Mouse (Mus musculus): ENCODE data around the gene Slc25a22. TPM values are rescaled to one million over a fixed set of nuclear protein-coding genes. Genes with fewer than 3 reads are reported as not detected.

Slc25a22 gene
- polyA plus RNA-seq, 1 experiment from 2014 or later, result 30.8 TPM

Other genes with a start within 250 kb of the Slc25a22 start
- gene Hras, start 243.9 kb downstream of the Slc25a22 start, polyA plus RNA-seq (2016; fragmentation: Nextera tagmentation; extraction: Ambion mirVana), result 89.6 and 92.6 TPM in 2 replicates
- 3.3 and 6.7 TPM in 2 replicates for gene Lrrc56, start 243.7 kb downstream of the Slc25a22 start, polyA plus RNA-seq (2016; fragmentation: Nextera tagmentation; extraction: Ambion mirVana)
- gene Lmntd2, start 223.8 kb downstream of the Slc25a22 start, polyA plus RNA-seq (2016; fragmentation: Nextera tagmentation; extraction: Ambion mirVana), result 1.4 and 2.1 TPM in 2 replicates
- 22.6 and 41.4 TPM in 2 replicates for gene Rassf7, start 222.0 kb downstream of the Slc25a22 start, polyA plus RNA-seq (2016; fragmentation: Nextera tagmentation; extraction: Ambion mirVana)
- gene Phrf1, start 209.1 kb downstream of the Slc25a22 start, polyA plus RNA-seq (2016; fragmentation: Nextera tagmentation; extraction: Ambion mirVana), result 73.5 and 84.7 TPM in 2 replicates
- 0.39 and 0.60 TPM in 2 replicates for gene Irf7, start 171.4 kb downstream of the Slc25a22 start, polyA plus RNA-seq (2016; fragmentation: Nextera tagmentation; extraction: Ambion mirVana)
- gene Cdhr5, start 161.1 kb downstream of the Slc25a22 start, polyA plus RNA-seq (2016; fragmentation: Nextera tagmentation; extraction: Ambion mirVana), result not detected in 2 replicates
- 1.7 and 5.0 TPM in 2 replicates for gene Sct, start 158.8 kb downstream of the Slc25a22 start, polyA plus RNA-seq (2016; fragmentation: Nextera tagmentation; extraction: Ambion mirVana)
- gene Drd4, start 145.9 kb downstream of the Slc25a22 start, polyA plus RNA-seq (2016; fragmentation: Nextera tagmentation; extraction: Ambion mirVana), result 0.13 TPM in 1 of 2 replicates, not detected in the other
- 35.6 and 39.4 TPM in 2 replicates for gene Deaf1, start 110.2 kb downstream of the Slc25a22 start, polyA plus RNA-seq (2016; fragmentation: Nextera tagmentation; extraction: Ambion mirVana)
- 39.5 and 41.2 TPM in 2 replicates for gene Tmem80, start 110.2 kb downstream of the Slc25a22 start, polyA plus RNA-seq (2016; fragmentation: Nextera tagmentation; extraction: Ambion mirVana)
- 3.1 and 8.2 TPM in 2 replicates for gene Eps8l2, start 99.0 kb downstream of the Slc25a22 start, polyA plus RNA-seq (2016; fragmentation: Nextera tagmentation; extraction: Ambion mirVana)
- 270 and 285 TPM in 2 replicates for gene Taldo1, start 45.7 kb downstream of the Slc25a22 start, polyA plus RNA-seq (2016; fragmentation: Nextera tagmentation; extraction: Ambion mirVana)
- 29.5 and 37.4 TPM in 2 replicates for gene Gatd1, start 23.8 kb downstream of the Slc25a22 start, polyA plus RNA-seq (2016; fragmentation: Nextera tagmentation; extraction: Ambion mirVana)
- 13.7 and 23.5 TPM in 2 replicates for gene Cend1, start 8.4 kb downstream of the Slc25a22 start, polyA plus RNA-seq (2016; fragmentation: Nextera tagmentation; extraction: Ambion mirVana)
- 18.0 and 18.2 TPM in 2 replicates for gene Pidd1, start 6.1 kb upstream of the Slc25a22 start, polyA plus RNA-seq (2016; fragmentation: Nextera tagmentation; extraction: Ambion mirVana)
- gene Rplp2, start 9.5 kb upstream of the Slc25a22 start, polyA plus RNA-seq (2016; fragmentation: Nextera tagmentation; extraction: Ambion mirVana), result 882 and 900 TPM in 2 replicates
- 28.3 and 38.9 TPM in 2 replicates for gene Pnpla2, start 17.3 kb upstream of the Slc25a22 start, polyA plus RNA-seq (2016; fragmentation: Nextera tagmentation; extraction: Ambion mirVana)
- gene Cracr2b, start 23.2 kb upstream of the Slc25a22 start, polyA plus RNA-seq (2016; fragmentation: Nextera tagmentation; extraction: Ambion mirVana), result 14.0 and 14.6 TPM in 2 replicates
- gene Cd151, start 29.5 kb upstream of the Slc25a22 start, polyA plus RNA-seq (2016; fragmentation: Nextera tagmentation; extraction: Ambion mirVana), result 23.1 and 38.2 TPM in 2 replicates
- 73.2 and 74.5 TPM in 2 replicates for gene Polr2l, start 37.2 kb upstream of the Slc25a22 start, polyA plus RNA-seq (2016; fragmentation: Nextera tagmentation; extraction: Ambion mirVana)
- 69.0 and 70.8 TPM in 2 replicates for gene Tspan4, start 37.3 kb upstream of the Slc25a22 start, polyA plus RNA-seq (2016; fragmentation: Nextera tagmentation; extraction: Ambion mirVana)
- gene Chid1, start 102.0 kb upstream of the Slc25a22 start, polyA plus RNA-seq (2016; fragmentation: Nextera tagmentation; extraction: Ambion mirVana), result 40.5 and 45.3 TPM in 2 replicates
- gene Ap2a2, start 124.3 kb upstream of the Slc25a22 start, polyA plus RNA-seq (2016; fragmentation: Nextera tagmentation; extraction: Ambion mirVana), result 79.5 and 79.9 TPM in 2 replicates
- gene Muc6, start 217.4 kb upstream of the Slc25a22 start, polyA plus RNA-seq (2016; fragmentation: Nextera tagmentation; extraction: Ambion mirVana), result 0.09 and 0.13 TPM in 2 replicates